Mouse (Mus musculus): ENCODE measurements around the gene Clnk.

The Clnk gene

GRCm38 (mm10) chr5:38857591-38857990 lies 19.0 kb downstream of the Clnk start:
- WGBS = 90% methylated on average over 1 of the region's 1 CpGs

- WGBS = 100% methylated on average over 1 of the region's 1 CpGs
Observed at GRCm38 (mm10) chr5:38850171-38850570, 26.4 kb downstream of the Clnk start.

GRCm38 (mm10) chr5:38845529-38845928 lies 31.1 kb downstream of the Clnk start:
- WGBS = 84% methylated on average over 3 of the region's 3 CpGs

- WGBS = 87% methylated on average over 2 of the region's 2 CpGs
Observed at GRCm38 (mm10) chr5:38844312-38844711, 32.3 kb downstream of the Clnk start.

- WGBS = 96% methylated on average over 1 of the region's 1 CpGs
Observed at GRCm38 (mm10) chr5:38839981-38840380, 36.6 kb downstream of the Clnk start.

GRCm38 (mm10) chr5:38827310-38827709 lies 49.3 kb downstream of the Clnk start:
- 73% methylated on average over 6 of the region's 6 CpGs for WGBS

- WGBS = 80% methylated on average over 5 of the region's 5 CpGs
Observed at GRCm38 (mm10) chr5:38826586-38826985, 50.0 kb downstream of the Clnk start.

GRCm38 (mm10) chr5:38824132-38824965 lies 52.3 kb downstream of the Clnk start:
- 83% methylated on average over 14 of the region's 14 CpGs for WGBS

GRCm38 (mm10) chr5:38813391-38814109 lies 63.1 kb downstream of the Clnk start:
- 77% methylated on average over 9 of the region's 9 CpGs for WGBS

- 58% methylated on average over 7 of the region's 7 CpGs for WGBS
Observed at GRCm38 (mm10) chr5:38812916-38813315, 63.7 kb downstream of the Clnk start.

GRCm38 (mm10) chr5:38812386-38812785 lies 64.2 kb downstream of the Clnk start:
- 52% methylated on average over 7 of the region's 7 CpGs for WGBS

- WGBS = 94% methylated on average over 7 of the region's 7 CpGs
Observed at GRCm38 (mm10) chr5:38798910-38799309, 77.7 kb downstream of the Clnk start.

- 37% methylated on average over 11 of the region's 11 CpGs for WGBS
Observed at GRCm38 (mm10) chr5:38795139-38795538, 81.5 kb downstream of the Clnk start.

GRCm38 (mm10) chr5:38791116-38791515 lies 85.5 kb downstream of the Clnk start:
- 86% methylated on average over 2 of the region's 2 CpGs for WGBS

- WGBS = 95% methylated on average over 5 of the region's 5 CpGs
Observed at GRCm38 (mm10) chr5:38788820-38789219, 87.8 kb downstream of the Clnk start.

- 22% methylated on average over 15 of the region's 15 CpGs for WGBS
Observed at GRCm38 (mm10) chr5:38787851-38788520, 88.6 kb downstream of the Clnk start.

- 83% methylated on average over 15 of the region's 15 CpGs for WGBS
Observed at GRCm38 (mm10) chr5:38786126-38786525, 90.5 kb downstream of the Clnk start.

GRCm38 (mm10) chr5:38785686-38786085 lies 90.9 kb downstream of the Clnk start:
- WGBS = 86% methylated on average over 8 of the region's 8 CpGs

GRCm38 (mm10) chr5:38781813-38782212 lies 94.8 kb downstream of the Clnk start:
- WGBS = 30% methylated on average over 4 of the region's 4 CpGs

- 60% methylated on average over 8 of the region's 8 CpGs for WGBS
Observed at GRCm38 (mm10) chr5:38780631-38781030, 96.0 kb downstream of the Clnk start.

GRCm38 (mm10) chr5:38780045-38780444 lies 96.6 kb downstream of the Clnk start:
- WGBS = 75% methylated on average over 3 of the region's 3 CpGs

- 35% methylated on average over 10 of the region's 10 CpGs for WGBS
Observed at GRCm38 (mm10) chr5:38775500-38775899, 101.1 kb downstream of the Clnk start.

Measured in cerebral cortex, adult 2 months (tissue).